Mouse (Mus musculus): ENCODE data around the gene Gm13305. TPM values are rescaled to one million over a fixed set of nuclear protein-coding genes. Genes with fewer than 3 reads are reported as not detected.
A peak's percentile ranks its signal among the peaks of the same experiment; 100 is the strongest.
"Not testable (repeated sequence)": the region's sequence is repeated elsewhere in the genome, so short reads cannot be mapped to it uniquely, and the experiment has no call there.

Gene Gm13305
- not detected in 2 replicates for polyA plus RNA-seq (2015; fragmentation: Nextera tagmentation; extraction: Ambion mirVana)

GRCm38 (mm10) chr4:42168503-42168902 is at the start of gene Gm13305:
TSS of gene Gm13305 (minus strand) at chr4:42168603.
- not testable (repeated sequence) for H3K36me3 ChIP-seq; H3K4me3 ChIP-seq (replicated peaks); H3K9me3 ChIP-seq; H3K27me3 ChIP-seq (replicated peaks); H3K4me2 ChIP-seq (replicated peaks); ATAC-seq; H3K27ac ChIP-seq; H3K4me1 ChIP-seq (replicated peaks); H3K9ac ChIP-seq
- no CpG with 5 or more reads among the region's 7 CpGs for WGBS

DNA sequence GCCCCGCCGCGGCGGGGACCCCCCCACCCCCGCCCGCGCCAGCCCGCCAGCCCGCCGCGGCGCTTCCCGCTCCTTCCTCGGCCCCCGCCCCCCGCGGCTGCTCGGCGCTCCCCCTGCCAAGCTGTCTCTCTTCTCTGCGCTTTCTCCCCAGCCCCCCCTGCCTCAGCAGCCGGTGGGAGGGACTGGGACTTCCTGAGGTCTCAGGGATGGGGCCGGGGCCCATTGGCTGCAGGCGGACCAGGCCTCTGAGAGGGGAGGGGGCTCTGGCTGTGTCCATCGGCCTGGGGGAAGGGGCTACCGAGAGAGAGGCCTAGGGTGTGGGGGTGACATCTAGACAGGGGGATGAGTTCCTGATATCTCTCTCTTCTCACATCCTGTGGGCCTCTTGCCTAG is 16.6 kb upstream of the Gm13305 start:
- not testable (repeated sequence) for H3K4me3 ChIP-seq (replicated peaks); H3K4me2 ChIP-seq (replicated peaks); H3K9me3 ChIP-seq; H3K36me3 ChIP-seq; H3K27ac ChIP-seq; H3K4me1 ChIP-seq (replicated peaks); H3K27me3 ChIP-seq (replicated peaks); H3K9ac ChIP-seq
- ATAC-seq, result peak; percentile 41; the same call in 1 of the 2 replicates
- WGBS, result no CpG with 5 or more reads among the region's 25 CpGs

- not testable (repeated sequence) for H3K9ac ChIP-seq; H3K27ac ChIP-seq; H3K4me1 ChIP-seq (replicated peaks); H3K4me3 ChIP-seq (replicated peaks); H3K9me3 ChIP-seq; H3K27me3 ChIP-seq (replicated peaks); H3K36me3 ChIP-seq; ATAC-seq; H3K4me2 ChIP-seq (replicated peaks)
- no CpG with 5 or more reads among the region's 58 CpGs for WGBS
Measured at GRCm38 (mm10) chr4:42184324-42184979, 16.0 kb upstream of the Gm13305 start.

DNA sequence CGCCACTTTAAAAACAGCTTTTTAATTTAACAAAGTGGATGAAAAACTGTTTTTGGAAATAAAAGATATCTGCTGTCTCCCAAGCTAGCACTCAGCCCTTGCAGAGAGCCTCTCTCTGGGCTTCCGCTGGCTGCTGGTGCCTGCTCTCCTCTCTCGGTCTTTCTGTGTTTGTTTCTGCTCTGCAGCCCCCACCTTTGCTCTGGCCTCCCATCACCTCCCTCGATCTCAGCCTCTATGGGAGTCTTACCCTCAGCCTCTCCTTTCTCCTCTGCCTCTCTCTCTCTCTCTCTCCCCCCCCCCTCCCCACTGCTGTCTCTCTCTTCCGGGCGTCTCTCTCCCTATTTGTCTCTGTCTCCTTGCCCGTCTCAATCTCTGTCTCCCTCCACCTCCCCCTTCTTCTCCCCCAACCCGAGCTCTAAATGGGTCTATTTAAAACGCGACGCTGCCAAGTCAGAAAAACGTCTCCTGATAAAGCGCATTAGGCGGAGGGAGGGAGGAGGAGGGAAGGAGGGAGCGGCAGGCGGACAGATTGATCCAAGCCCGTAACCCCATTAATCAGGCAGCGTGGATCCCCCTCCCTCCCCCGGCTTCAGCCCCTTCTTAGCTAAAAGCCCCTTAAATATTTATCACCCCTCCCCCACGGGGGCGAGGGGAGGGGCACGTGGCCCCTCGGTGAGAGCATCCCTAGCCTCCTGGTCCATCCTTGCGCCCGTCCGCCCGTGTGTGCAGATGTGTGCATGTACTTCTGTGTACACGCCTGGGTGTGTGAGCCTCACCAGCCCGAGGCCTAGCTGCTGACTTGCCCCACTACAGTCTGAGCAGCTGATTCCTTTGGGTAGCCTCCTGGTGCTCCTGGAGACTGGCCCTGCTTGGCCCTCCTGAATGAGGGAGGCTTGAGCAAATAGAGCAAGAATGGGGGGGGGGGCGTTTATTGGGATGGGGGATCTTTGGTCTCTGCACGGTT is 15.1 kb upstream of the Gm13305 start:
- H3K9me3 ChIP-seq; ATAC-seq; H3K9ac ChIP-seq; H3K27ac ChIP-seq; H3K36me3 ChIP-seq; H3K4me1 ChIP-seq (replicated peaks); H3K27me3 ChIP-seq (replicated peaks); H3K4me2 ChIP-seq (replicated peaks); H3K4me3 ChIP-seq (replicated peaks): not testable (repeated sequence)
- WGBS, result no CpG with 5 or more reads among the region's 31 CpGs

GRCm38 (mm10) chr4:42178243-42178642 is 9.8 kb upstream of the Gm13305 start:
- H3K9me3 ChIP-seq; H3K4me1 ChIP-seq (replicated peaks); ATAC-seq; H3K4me3 ChIP-seq (replicated peaks); H3K36me3 ChIP-seq; H3K4me2 ChIP-seq (replicated peaks); H3K9ac ChIP-seq; H3K27ac ChIP-seq; H3K27me3 ChIP-seq (replicated peaks): not testable (repeated sequence)
- WGBS, result no CpG with 5 or more reads among the region's 4 CpGs

DNA sequence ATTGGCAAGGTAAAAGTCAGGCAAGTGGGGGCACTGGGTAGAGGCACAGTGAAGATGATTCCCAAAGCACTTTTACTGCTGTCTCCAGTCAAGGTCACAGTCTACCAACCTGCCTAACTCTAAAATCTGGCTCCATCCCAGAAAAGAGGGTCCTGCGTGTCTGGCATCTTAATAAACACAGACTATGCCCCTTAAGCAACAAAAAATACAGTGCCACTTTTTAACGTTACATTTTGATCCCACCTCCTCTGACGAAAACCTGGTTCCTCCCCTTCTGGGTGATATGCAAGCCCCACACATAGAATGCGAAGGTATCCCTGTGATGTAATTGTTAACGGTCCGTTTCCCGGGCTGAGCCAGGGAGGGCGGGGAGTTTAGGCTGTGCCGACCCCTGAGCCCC is 15.3 kb downstream of the Gm13305 start, which contains the start of gene Gm13306:
Gm13306 (plus strand) TSS at position 301 of the 400 bp plus-strand sequence.
- H3K4me1 ChIP-seq (replicated peaks); H3K9ac ChIP-seq; H3K9me3 ChIP-seq; ATAC-seq; H3K36me3 ChIP-seq; H3K4me3 ChIP-seq (replicated peaks); H3K27me3 ChIP-seq (replicated peaks); H3K27ac ChIP-seq; H3K4me2 ChIP-seq (replicated peaks): not testable (repeated sequence)
- WGBS, result no CpG with 5 or more reads among the region's 9 CpGs

GRCm38 (mm10) chr4:42114517-42114916 is 53.9 kb downstream of the Gm13305 start, which contains the start of gene Gm13304:
TSS of gene Gm13304 (plus strand) at chr4:42114817.
- H3K4me3 ChIP-seq (replicated peaks); H3K9me3 ChIP-seq; H3K36me3 ChIP-seq; H3K27me3 ChIP-seq (replicated peaks); H3K4me2 ChIP-seq (replicated peaks); H3K4me1 ChIP-seq (replicated peaks); H3K9ac ChIP-seq; H3K27ac ChIP-seq; ATAC-seq: not testable (repeated sequence)
- no CpG with 5 or more reads among the region's 5 CpGs for WGBS

Other genes with a start within 250 kb of the Gm13305 start
- gene Gm20878, start 227.0 kb downstream of the Gm13305 start, polyA plus RNA-seq (2015; fragmentation: Nextera tagmentation; extraction: Ambion mirVana), result 0.70 and 1.5 TPM in 2 replicates
- gene Fam205a4, start 202.5 kb downstream of the Gm13305 start, polyA plus RNA-seq (2015; fragmentation: Nextera tagmentation; extraction: Ambion mirVana), result 0.15 and 0.20 TPM in 2 replicates
- gene Gm21093, start 133.9 kb downstream of the Gm13305 start, polyA plus RNA-seq (2015; fragmentation: Nextera tagmentation; extraction: Ambion mirVana), result 0.10 TPM in 1 of 2 replicates, not detected in the other
- gene Gm3893, start 77.4 kb downstream of the Gm13305 start, polyA plus RNA-seq (2015; fragmentation: Nextera tagmentation; extraction: Ambion mirVana), result not detected in 2 replicates
- gene Gm13304, start 53.8 kb downstream of the Gm13305 start, polyA plus RNA-seq (2015; fragmentation: Nextera tagmentation; extraction: Ambion mirVana), result 13.7 TPM in 1 of 2 replicates, not detected in the other
- not detected in 2 replicates for gene Gm13306, start 15.2 kb downstream of the Gm13305 start, polyA plus RNA-seq (2015; fragmentation: Nextera tagmentation; extraction: Ambion mirVana)
- gene Gm10600, start 72.0 kb upstream of the Gm13305 start, polyA plus RNA-seq (2015; fragmentation: Nextera tagmentation; extraction: Ambion mirVana), result not detected in 2 replicates
- gene Ccl21b, start 87.2 kb upstream of the Gm13305 start, polyA plus RNA-seq (2015; fragmentation: Nextera tagmentation; extraction: Ambion mirVana), result not detected in 2 replicates
- not detected in 2 replicates for gene Gm21953, start 125.7 kb upstream of the Gm13305 start, polyA plus RNA-seq (2015; fragmentation: Nextera tagmentation; extraction: Ambion mirVana)
- gene Fam205a3, start 149.7 kb upstream of the Gm13305 start, polyA plus RNA-seq (2015; fragmentation: Nextera tagmentation; extraction: Ambion mirVana), result not detected in 2 replicates